Mouse (Mus musculus): ENCODE measurements at regions not wholly inside any gene's neighbourhood (a gene's known extent, or its start where the extent isn't known, plus 50 kb on each side); places are given as distances from the start of the nearest gene placed in this dataset.

GRCm38 (mm10) chr12:46393769-46394168 lies 425.0 kb downstream of the Nova1 start:
- Histone ChIP-seq H3K27ac (no peak overlapping the region), H3K4me2 (replicated peaks) (no peak overlapping the region), H3K27me3 (no peaks in the 10 kb centered on the region), H3K4me3 (no peak overlapping the region), H3K36me3 (no peaks in the 10 kb centered on the region), H3K9me3 (no peaks in the 10 kb centered on the region), H3K4me1 (no peaks in the 10 kb centered on the region), H3K9ac (no peak overlapping the region)
- ATAC-seq (ENCODE audit: insufficient number of reproducible peaks, insufficient read depth, low FRiP score, low TSS enrichment) = no peak

GRCm38 (mm10) chr12:46378914-46379313 lies 439.8 kb downstream of the Nova1 start:
- Histone ChIP-seq H3K4me2 (replicated peaks) (no peak overlapping the region), H3K36me3 (no peaks in the 10 kb centered on the region), H3K4me1 (no peaks in the 10 kb centered on the region), H3K9me3 (no peaks in the 10 kb centered on the region), H3K27me3 (no peaks in the 10 kb centered on the region), H3K9ac (no peak overlapping the region), H3K27ac (no peak overlapping the region), H3K4me3 (no peak overlapping the region)
- no peak for ATAC-seq (ENCODE audit: insufficient number of reproducible peaks, insufficient read depth, low FRiP score, low TSS enrichment)

GRCm38 (mm10) chr12:46371747-46372146 lies 447.0 kb downstream of the Nova1 start:
- Histone ChIP-seq H3K27ac (no peak overlapping the region), H3K4me1 (no peaks in the 10 kb centered on the region), H3K36me3 (no peaks in the 10 kb centered on the region), H3K4me2 (replicated peaks) (no peak overlapping the region), H3K4me3 (no peak overlapping the region), H3K9ac (no peak overlapping the region), H3K9me3 (no peaks in the 10 kb centered on the region), H3K27me3 (no peaks in the 10 kb centered on the region)
- WGBS = 63% methylated on average over 3 of the region's 3 CpGs
- no peak for ATAC-seq (ENCODE audit: insufficient number of reproducible peaks, insufficient read depth, low FRiP score, low TSS enrichment)

GRCm38 (mm10) chr12:46333376-46333775 lies 485.4 kb downstream of the Nova1 start:
- no peaks in the 10 kb centered on the region for H3K27me3 ChIP-seq
- no peak overlapping the region for H3K27ac ChIP-seq
- ATAC-seq (ENCODE audit: insufficient number of reproducible peaks, insufficient read depth, low FRiP score, low TSS enrichment) = no peak
- 67% methylated on average over 1 of the region's 1 CpGs for WGBS
- H3K9me3 ChIP-seq = no peaks in the 10 kb centered on the region
- H3K36me3 ChIP-seq = no peaks in the 10 kb centered on the region
- no peak overlapping the region for H3K4me3 ChIP-seq
- no peaks in the 10 kb centered on the region for H3K4me1 ChIP-seq
- no peak overlapping the region for H3K9ac ChIP-seq
- H3K4me2 ChIP-seq (replicated peaks) = no peak overlapping the region

- no peak for ATAC-seq (ENCODE audit: insufficient number of reproducible peaks, insufficient read depth, low FRiP score, low TSS enrichment)
- H3K9ac ChIP-seq = no peak overlapping the region
- no peak overlapping the region for H3K4me3 ChIP-seq
- no peaks in the 10 kb centered on the region for H3K27me3 ChIP-seq
- H3K36me3 ChIP-seq = no peaks in the 10 kb centered on the region
- WGBS = 80% methylated on average over 1 of the region's 1 CpGs
- H3K9me3 ChIP-seq = no peaks in the 10 kb centered on the region
- H3K27ac ChIP-seq = no peak overlapping the region
- H3K4me2 ChIP-seq (replicated peaks) = no peak overlapping the region
- H3K4me1 ChIP-seq = no peaks in the 10 kb centered on the region
Observed at GRCm38 (mm10) chr12:46327865-46328264, 490.9 kb downstream of the Nova1 start.

- Histone ChIP-seq H3K27ac (no peak overlapping the region), H3K4me1 (no peaks in the 10 kb centered on the region), H3K9me3 (no peaks in the 10 kb centered on the region), H3K36me3 (no peaks in the 10 kb centered on the region), H3K27me3 (no peaks in the 10 kb centered on the region), H3K9ac (no peak overlapping the region), H3K4me2 (replicated peaks) (no peak overlapping the region), H3K4me3 (no peak overlapping the region)
- no peak for ATAC-seq (ENCODE audit: insufficient number of reproducible peaks, insufficient read depth, low FRiP score, low TSS enrichment)
- 66% methylated on average over 3 of the region's 3 CpGs for WGBS
Observed at GRCm38 (mm10) chr12:46323276-46323675, 495.5 kb downstream of the Nova1 start.

- Histone ChIP-seq H3K9ac (no peak overlapping the region), H3K27me3 (no peaks in the 10 kb centered on the region), H3K9me3 (no peaks in the 10 kb centered on the region), H3K36me3 (no peaks in the 10 kb centered on the region), H3K4me3 (no peak overlapping the region), H3K27ac (no peak overlapping the region), H3K4me2 (replicated peaks) (no peak overlapping the region), H3K4me1 (no peaks in the 10 kb centered on the region)
- no peak for ATAC-seq (ENCODE audit: insufficient number of reproducible peaks, insufficient read depth, low FRiP score, low TSS enrichment)
- WGBS = 77% methylated on average over 5 of the region's 5 CpGs
Observed at GRCm38 (mm10) chr12:46303136-46303797, 515.5 kb downstream of the Nova1 start.

- no peak overlapping the region for H3K4me3 ChIP-seq
- 82% methylated on average over 5 of the region's 5 CpGs for WGBS
- H3K36me3 ChIP-seq = no peaks in the 10 kb centered on the region
- ATAC-seq (ENCODE audit: insufficient number of reproducible peaks, insufficient read depth, low FRiP score, low TSS enrichment) = no peak
- no peak overlapping the region for H3K4me2 ChIP-seq (replicated peaks)
- H3K27ac ChIP-seq = no peak overlapping the region
- no peak overlapping the region for H3K9ac ChIP-seq
- no peaks in the 10 kb centered on the region for H3K4me1 ChIP-seq
- H3K9me3 ChIP-seq = no peaks in the 10 kb centered on the region
- no peaks in the 10 kb centered on the region for H3K27me3 ChIP-seq
Observed at GRCm38 (mm10) chr12:46298926-46299325, 519.8 kb downstream of the Nova1 start.

GRCm38 (mm10) chr12:46284519-46284918 lies 534.2 kb downstream of the Nova1 start:
- Histone ChIP-seq H3K27me3 (no peaks in the 10 kb centered on the region), H3K36me3 (no peaks in the 10 kb centered on the region), H3K4me2 (replicated peaks) (no peak overlapping the region), H3K9ac (no peak overlapping the region), H3K4me1 (no peaks in the 10 kb centered on the region), H3K27ac (no peak overlapping the region), H3K9me3 (no peaks in the 10 kb centered on the region), H3K4me3 (no peak overlapping the region)
- WGBS = 69% methylated on average over 3 of the region's 3 CpGs
- no peak for ATAC-seq (ENCODE audit: insufficient number of reproducible peaks, insufficient read depth, low FRiP score, low TSS enrichment)

- WGBS = 70% methylated on average over 1 of the region's 1 CpGs
- H3K27me3 ChIP-seq = no peaks in the 10 kb centered on the region
- H3K4me2 ChIP-seq (replicated peaks) = no peak overlapping the region
- no peak overlapping the region for H3K27ac ChIP-seq
- no peak overlapping the region for H3K9ac ChIP-seq
- ATAC-seq (ENCODE audit: insufficient number of reproducible peaks, insufficient read depth, low FRiP score, low TSS enrichment) = no peak
- H3K4me3 ChIP-seq = no peak overlapping the region
- no peaks in the 10 kb centered on the region for H3K36me3 ChIP-seq
- H3K9me3 ChIP-seq = no peaks in the 10 kb centered on the region
- H3K4me1 ChIP-seq = no peaks in the 10 kb centered on the region
Observed at GRCm38 (mm10) chr12:46248402-46249018, 570.2 kb downstream of the Nova1 start.

- no peaks in the 10 kb centered on the region for H3K27me3 ChIP-seq
- ATAC-seq (ENCODE audit: insufficient number of reproducible peaks, insufficient read depth, low FRiP score, low TSS enrichment) = no peak
Observed at GRCm38 (mm10) chr12:46244925-46245324, 573.8 kb downstream of the Nova1 start.

GRCm38 (mm10) chr12:46232359-46232758 lies 586.4 kb downstream of the Nova1 start:
- Histone ChIP-seq H3K9ac (no peak overlapping the region), H3K4me1 (no peaks in the 10 kb centered on the region), H3K9me3 (no peaks in the 10 kb centered on the region), H3K4me3 (no peak overlapping the region), H3K27me3 (no peaks in the 10 kb centered on the region), H3K27ac (no peak overlapping the region), H3K4me2 (replicated peaks) (no peak overlapping the region), H3K36me3 (no peaks in the 10 kb centered on the region)
- ATAC-seq (ENCODE audit: insufficient number of reproducible peaks, insufficient read depth, low FRiP score, low TSS enrichment) = no peak
- WGBS = 82% methylated on average over 4 of the region's 4 CpGs

More at GRCm38 (mm10) chr12:46244925-46245324, 573.8 kb downstream of the Nova1 start:
- no peak overlapping the region for H3K4me2 ChIP-seq (replicated peaks)
- no peaks in the 10 kb centered on the region for H3K4me1 ChIP-seq
- WGBS = 87% methylated on average over 3 of the region's 3 CpGs
- no peaks in the 10 kb centered on the region for H3K9me3 ChIP-seq
- no peaks in the 10 kb centered on the region for H3K36me3 ChIP-seq
- no peak overlapping the region for H3K4me3 ChIP-seq
- no peak overlapping the region for H3K27ac ChIP-seq
- no peak overlapping the region for H3K9ac ChIP-seq

Data from embryonic facial prominence, embryonic 12.5 days (tissue).